Mouse (Mus musculus) neural tube, embryonic 14.5 days (tissue): ENCODE measurements at regions not wholly inside any gene's neighbourhood (a gene's known extent, or its start where the extent isn't known, plus 50 kb on each side); places are given as distances from the start of the nearest gene placed in this dataset.

Experiments
- ATAC-seq: fragments of 200-750 bp; cut with Nextera tagmentation; 2 replicates; pipeline ENCODE4 v1.8.0; 2017; ENCODE audit warnings: low read depth, mild to moderate bottlenecking, moderate TSS enrichment, moderate library complexity
- H3K27ac ChIP-seq: fragments of 300-500 bp; sonication (generic); 2 replicates; pipeline ENCODE4 v1.5.1; 2014; ENCODE audit warnings: low read depth, mild to moderate bottlenecking, control low read depth, low read length, moderate library complexity, mixed read lengths
- H3K27me3 ChIP-seq: fragments of 300-500 bp; sonication (generic); 2 replicates; pipeline ENCODE4 v1.6.1; 2014; ENCODE audit warnings: low read length; ENCODE audit not compliant: control insufficient read depth, insufficient read depth
- H3K36me3 ChIP-seq: fragments of 300-500 bp; sonication (generic); 2 replicates; pipeline ENCODE4 v1.6.1; 2014; ENCODE audit warnings: low read length, mixed read lengths; ENCODE audit not compliant: control insufficient read depth, insufficient read depth
- H3K4me1 ChIP-seq: fragments of 300-500 bp; sonication (generic); 2 replicates; pipeline ENCODE4 v1.6.1; 2014; ENCODE audit warnings: low read length; ENCODE audit not compliant: control insufficient read depth, insufficient read depth
- H3K4me2 ChIP-seq: fragments of 300-500 bp; sonication (generic); 2 replicates; pipeline ENCODE4 v1.6.1; 2014; ENCODE audit warnings: mild to moderate bottlenecking, low read depth, low read length, control low read depth
- H3K4me3 ChIP-seq: fragments of 300-500 bp; sonication (generic); 2 replicates; pipeline ENCODE4 v1.5.1; 2014; ENCODE audit warnings: low read depth, low read length, control low read depth, mixed read lengths
- H3K9ac ChIP-seq: fragments of 300-500 bp; sonication (generic); replicated peaks from 2 replicates; pipeline ENCODE4 v1.6.1; 2014; ENCODE audit warnings: low read depth, mild to moderate bottlenecking, control low read depth, low read length, mixed read lengths
- H3K9me3 ChIP-seq: fragments of 300-500 bp; sonication (generic); 2 replicates; pipeline ENCODE4 v1.6.1; 2016; ENCODE audit warnings: low read length; ENCODE audit not compliant: control insufficient read depth
- WGBS: fragments of 180-500 bp; shearing (Covaris S2); extraction: QIAGEN DNeasy Blood & Tissue Kit; methylation state at CpG from one replicate; pipeline ENCODE4 v1.1.7; 2014; 5-methylcytosine and 5-hydroxymethylcytosine counted together

GRCm38 (mm10) chr13:15862941-15863340 is 148.7 kb upstream of the Inhba start:
- no peak overlapping the region for H3K4me3 ChIP-seq
- no peak overlapping the region for H3K27ac ChIP-seq
- no peaks in the 10 kb centered on the region for H3K36me3 ChIP-seq
- ATAC-seq, result no peak
- H3K27me3 ChIP-seq, result no peaks in the 10 kb centered on the region
- H3K9ac ChIP-seq, result no peak overlapping the region
- no peaks in the 10 kb centered on the region for H3K9me3 ChIP-seq
- no peaks in the 10 kb centered on the region for H3K4me1 ChIP-seq
- no peak overlapping the region for H3K4me2 ChIP-seq

GRCm38 (mm10) chr13:15863344-15863743 is 148.3 kb upstream of the Inhba start:
- 56% methylated on average over 3 of the region's 3 CpGs for WGBS
- ATAC-seq, result no peak
- H3K27ac ChIP-seq, result no peak overlapping the region
- H3K4me3 ChIP-seq, result no peak overlapping the region
- no peaks in the 10 kb centered on the region for H3K9me3 ChIP-seq
- H3K4me1 ChIP-seq, result no peaks in the 10 kb centered on the region
- no peaks in the 10 kb centered on the region for H3K27me3 ChIP-seq
- H3K4me2 ChIP-seq, result no peak overlapping the region
- H3K36me3 ChIP-seq, result no peaks in the 10 kb centered on the region
- H3K9ac ChIP-seq, result no peak overlapping the region

- Histone ChIP-seq H3K27ac (no peak overlapping the region), H3K4me3 (no peak overlapping the region), H3K4me1 (no peaks in the 10 kb centered on the region), H3K9ac (no peak overlapping the region), H3K27me3 (no peaks in the 10 kb centered on the region), H3K9me3 (no peaks in the 10 kb centered on the region), H3K36me3 (no peaks in the 10 kb centered on the region), H3K4me2 (no peak overlapping the region)
- no peak for ATAC-seq
- 68% methylated on average over 5 of the region's 5 CpGs for WGBS
Observed at GRCm38 (mm10) chr13:15867046-15867561, 144.5 kb upstream of the Inhba start.

- Histone ChIP-seq H3K36me3 (no peaks in the 10 kb centered on the region), H3K4me3 (no peak overlapping the region), H3K9me3 (no peaks in the 10 kb centered on the region), H3K27ac (no peak overlapping the region), H3K4me2 (no peak overlapping the region), H3K4me1 (no peaks in the 10 kb centered on the region), H3K9ac (no peak overlapping the region), H3K27me3 (no peaks in the 10 kb centered on the region)
- 90% methylated on average over 2 of the region's 2 CpGs for WGBS
- ATAC-seq, result no peak
Observed at GRCm38 (mm10) chr13:15877606-15878005, 134.0 kb upstream of the Inhba start.

GRCm38 (mm10) chr13:15879576-15879975 is 132.1 kb upstream of the Inhba start:
- no peak for ATAC-seq
- no peak overlapping the region for H3K4me2 ChIP-seq
- no peak overlapping the region for H3K9ac ChIP-seq
- no peaks in the 10 kb centered on the region for H3K9me3 ChIP-seq
- H3K27me3 ChIP-seq, result no peaks in the 10 kb centered on the region
- no peak overlapping the region for H3K4me3 ChIP-seq
- H3K27ac ChIP-seq, result no peak overlapping the region
- no peaks in the 10 kb centered on the region for H3K36me3 ChIP-seq
- no peaks in the 10 kb centered on the region for H3K4me1 ChIP-seq

- WGBS, result 85% methylated on average over 3 of the region's 3 CpGs
- ATAC-seq, result no peak
- no peak overlapping the region for H3K4me3 ChIP-seq
Observed at GRCm38 (mm10) chr13:15890794-15891193, 120.9 kb upstream of the Inhba start.

GRCm38 (mm10) chr13:15891403-15891802 is 120.2 kb upstream of the Inhba start:
- H3K27ac ChIP-seq, result no peak overlapping the region
- no peak overlapping the region for H3K4me2 ChIP-seq
- no peaks in the 10 kb centered on the region for H3K4me1 ChIP-seq
- H3K9ac ChIP-seq, result no peak overlapping the region
- no peaks in the 10 kb centered on the region for H3K27me3 ChIP-seq
- H3K4me3 ChIP-seq, result no peak overlapping the region
- H3K9me3 ChIP-seq, result no peaks in the 10 kb centered on the region
- H3K36me3 ChIP-seq, result no peaks in the 10 kb centered on the region
- ATAC-seq, result no peak

More at GRCm38 (mm10) chr13:15890794-15891193, 120.9 kb upstream of the Inhba start:
- Histone ChIP-seq H3K27ac (no peak overlapping the region), H3K36me3 (no peaks in the 10 kb centered on the region), H3K9me3 (no peaks in the 10 kb centered on the region), H3K27me3 (no peaks in the 10 kb centered on the region), H3K4me2 (no peak overlapping the region), H3K9ac (no peak overlapping the region), H3K4me1 (no peaks in the 10 kb centered on the region)

- H3K9ac ChIP-seq, result no peak overlapping the region
- H3K9me3 ChIP-seq, result no peaks in the 10 kb centered on the region
- no peak overlapping the region for H3K4me3 ChIP-seq
- no peak for ATAC-seq
- no peaks in the 10 kb centered on the region for H3K36me3 ChIP-seq
- WGBS, result 86% methylated on average over 1 of the region's 1 CpGs
- no peak overlapping the region for H3K27ac ChIP-seq
- no peak overlapping the region for H3K4me2 ChIP-seq
- H3K4me1 ChIP-seq, result no peaks in the 10 kb centered on the region
- H3K27me3 ChIP-seq, result no peaks in the 10 kb centered on the region
Observed at GRCm38 (mm10) chr13:15898201-15898600, 113.5 kb upstream of the Inhba start.

GRCm38 (mm10) chr13:15901710-15902675 is 109.7 kb upstream of the Inhba start:
- Histone ChIP-seq H3K4me1 (no peaks in the 10 kb centered on the region), H3K9ac (no peak overlapping the region), H3K4me2 (no peak overlapping the region), H3K27me3 (no peaks in the 10 kb centered on the region), H3K4me3 (no peak overlapping the region), H3K27ac (no peak overlapping the region), H3K9me3 (no peaks in the 10 kb centered on the region), H3K36me3 (no peaks in the 10 kb centered on the region)
- 51% methylated on average over 7 of the region's 7 CpGs for WGBS
- no peak for ATAC-seq
